Mouse (Mus musculus): ENCODE data around the gene Spem1. TPM values are rescaled to one million over a fixed set of nuclear protein-coding genes. Genes with fewer than 3 reads are reported as not detected.
A peak's percentile ranks its signal among the peaks of the same experiment; 100 is the strongest.

Spem1 gene
- polyA plus RNA-seq, 1 experiment from 2014 or later, result not detected

- no peak overlapping the region for H3K27ac ChIP-seq (ENCODE audit: low read length)
- peak overlapping the region; percentile 74 for H3K4me3 ChIP-seq (ENCODE audit: low read length)
- H3K9me3 ChIP-seq (replicated peaks; ENCODE audit: control insufficient read depth, low read length), result peaks cover 5% of the 10 kb centered on the region; the same call in 1 of the 2 replicates
- WGBS, result 12% methylated on average over 12 of the region's 12 CpGs
- peaks cover 44% of the 10 kb centered on the region for H3K4me1 ChIP-seq (ENCODE audit: control insufficient read depth, insufficient read depth, low read length)
- no peak overlapping the region; the same call in 1 of the 2 replicates for H3K9ac ChIP-seq (ENCODE audit: low read length)
- H3K27me3 ChIP-seq (ENCODE audit: control insufficient read depth, insufficient read depth, low read length), result peaks cover 14% of the 10 kb centered on the region
- H3K36me3 ChIP-seq (ENCODE audit: control insufficient read depth, insufficient read depth), result no peaks in the 10 kb centered on the region
- ATAC-seq (replicated peaks; ENCODE audit: extremely low read depth, insufficient read depth, low FRiP score), result no peak
- peak overlapping the region; percentile 99 for H3K4me2 ChIP-seq (ENCODE audit: low read depth, low read length)
Measured at GRCm38 (mm10) chr11:69804652-69804940, 17.4 kb downstream of the Spem1 start.

GRCm38 (mm10) chr11:69803786-69804651, 18.0 kb downstream of the Spem1 start:
- peak overlapping the region; percentile 80 for H3K9ac ChIP-seq (ENCODE audit: low read length)
- H3K27ac ChIP-seq (ENCODE audit: low read length), result 0 out of 2 replicates have a peak overlapping the region, but pooled peaks have one; percentile 37

GRCm38 (mm10) chr11:69803328-69803727, 18.7 kb downstream of the Spem1 start:
- peaks cover 50% of the 10 kb centered on the region for H3K4me1 ChIP-seq (ENCODE audit: control insufficient read depth, insufficient read depth, low read length)
- peaks cover 5% of the 10 kb centered on the region; the same call in 1 of the 2 replicates for H3K9me3 ChIP-seq (replicated peaks; ENCODE audit: control insufficient read depth, low read length)
- peak overlapping the region; percentile 99 for H3K4me2 ChIP-seq (ENCODE audit: low read depth, low read length)
- peak; percentile 7; the same call in 1 of the 2 replicates for ATAC-seq (replicated peaks; ENCODE audit: extremely low read depth, insufficient read depth, low FRiP score)
- 2% methylated on average over 12 of the region's 12 CpGs for WGBS
- no peaks in the 10 kb centered on the region for H3K36me3 ChIP-seq (ENCODE audit: control insufficient read depth, insufficient read depth)
- H3K27ac ChIP-seq (ENCODE audit: low read length), result 0 out of 2 replicates have a peak overlapping the region, but pooled peaks have one; percentile 37
- peak overlapping the region; percentile 80 for H3K9ac ChIP-seq (ENCODE audit: low read length)
- H3K4me3 ChIP-seq (ENCODE audit: low read length), result peak overlapping the region; percentile 74
- H3K27me3 ChIP-seq (ENCODE audit: control insufficient read depth, insufficient read depth, low read length), result peaks cover 14% of the 10 kb centered on the region

More at GRCm38 (mm10) chr11:69803786-69804651, 18.0 kb downstream of the Spem1 start:
- Histone ChIP-seq H3K36me3 (ENCODE audit: control insufficient read depth, insufficient read depth) (no peaks in the 10 kb centered on the region), H3K4me3 (ENCODE audit: low read length) (peak overlapping the region; percentile 74), H3K27me3 (ENCODE audit: control insufficient read depth, insufficient read depth, low read length) (peaks cover 14% of the 10 kb centered on the region), H3K4me1 (ENCODE audit: control insufficient read depth, insufficient read depth, low read length) (peaks cover 50% of the 10 kb centered on the region), H3K9me3 (replicated peaks; ENCODE audit: control insufficient read depth, low read length) (peaks cover 5% of the 10 kb centered on the region; the same call in 1 of the 2 replicates), H3K4me2 (ENCODE audit: low read depth, low read length) (peak overlapping the region; percentile 99)
- ATAC-seq (replicated peaks; ENCODE audit: extremely low read depth, insufficient read depth, low FRiP score), result peak; percentile 71
- 2% methylated on average over 60 of the region's 60 CpGs for WGBS

GRCm38 (mm10) chr11:69802648-69803105, 19.3 kb downstream of the Spem1 start:
- H3K36me3 ChIP-seq (ENCODE audit: control insufficient read depth, insufficient read depth), result no peaks in the 10 kb centered on the region
- H3K4me1 ChIP-seq (ENCODE audit: control insufficient read depth, insufficient read depth, low read length), result peaks cover 50% of the 10 kb centered on the region
- peaks cover 14% of the 10 kb centered on the region for H3K27me3 ChIP-seq (ENCODE audit: control insufficient read depth, insufficient read depth, low read length)
- H3K4me3 ChIP-seq (ENCODE audit: low read length), result peak overlapping the region; percentile 74
- peak overlapping the region; percentile 99 for H3K4me2 ChIP-seq (ENCODE audit: low read depth, low read length)
- H3K9me3 ChIP-seq (replicated peaks; ENCODE audit: control insufficient read depth, low read length), result peaks cover 5% of the 10 kb centered on the region; the same call in 1 of the 2 replicates
- ATAC-seq (replicated peaks; ENCODE audit: extremely low read depth, insufficient read depth, low FRiP score), result no peak; the same call in 1 of the 2 replicates
- peak overlapping the region; percentile 52; the same call in 1 of the 2 replicates for H3K27ac ChIP-seq (ENCODE audit: low read length)
- under 1% methylated on average over 33 of the region's 33 CpGs for WGBS
- peak overlapping the region; percentile 80 for H3K9ac ChIP-seq (ENCODE audit: low read length)

- peak within 1 kb of the TSS; percentile 74 for H3K4me3 ChIP-seq (ENCODE audit: low read length)
- H3K9me3 ChIP-seq (replicated peaks; ENCODE audit: control insufficient read depth, low read length), result peaks cover 3% of the 10 kb centered on the region; the same call in 1 of the 2 replicates
- peak within 1 kb of the TSS; percentile 80 for H3K9ac ChIP-seq (ENCODE audit: low read length)
- peak within 1 kb of the TSS; percentile 99 for H3K4me2 ChIP-seq (ENCODE audit: low read depth, low read length)
- H3K4me1 ChIP-seq (ENCODE audit: control insufficient read depth, insufficient read depth, low read length), result peaks cover 50% of the 10 kb centered on the region
- H3K27ac ChIP-seq (ENCODE audit: low read length), result peak within 1 kb of the TSS; percentile 52
- 3% methylated on average over 33 of the region's 33 CpGs for WGBS
- H3K36me3 ChIP-seq (ENCODE audit: control insufficient read depth, insufficient read depth), result no peaks in the 10 kb centered on the region
- no peak for ATAC-seq (replicated peaks; ENCODE audit: extremely low read depth, insufficient read depth, low FRiP score)
- H3K27me3 ChIP-seq (ENCODE audit: control insufficient read depth, insufficient read depth, low read length), result peaks cover 14% of the 10 kb centered on the region
Measured at GRCm38 (mm10) chr11:69801379-69801977, 20.5 kb downstream of the Spem1 start, which contains the start of gene Fgf11. Gene Fgf11 (minus strand): TSS chr11:69801857.

- H3K27ac ChIP-seq (ENCODE audit: low read length), result peak overlapping the region; percentile 40
Measured at GRCm38 (mm10) chr11:69800392-69801197, 21.4 kb downstream of the Spem1 start.

GRCm38 (mm10) chr11:69800138-69800391, 21.9 kb downstream of the Spem1 start:
- Histone ChIP-seq H3K9me3 (replicated peaks; ENCODE audit: control insufficient read depth, low read length) (no peaks in the 10 kb centered on the region), H3K36me3 (ENCODE audit: control insufficient read depth, insufficient read depth) (no peaks in the 10 kb centered on the region), H3K9ac (ENCODE audit: low read length) (peak overlapping the region; percentile 59), H3K27me3 (ENCODE audit: control insufficient read depth, insufficient read depth, low read length) (peaks cover 6% of the 10 kb centered on the region), H3K4me3 (ENCODE audit: low read length) (peak overlapping the region; percentile 74), H3K4me2 (ENCODE audit: low read depth, low read length) (peak overlapping the region; percentile 99), H3K27ac (ENCODE audit: low read length) (peak overlapping the region; percentile 3; the same call in 1 of the 2 replicates), H3K4me1 (ENCODE audit: control insufficient read depth, insufficient read depth, low read length) (peaks cover 50% of the 10 kb centered on the region)
- no peak for ATAC-seq (replicated peaks; ENCODE audit: extremely low read depth, insufficient read depth, low FRiP score)
- WGBS, result 1% methylated on average over 11 of the region's 11 CpGs

More at GRCm38 (mm10) chr11:69800392-69801197, 21.4 kb downstream of the Spem1 start:
- Histone ChIP-seq H3K4me2 (ENCODE audit: low read depth, low read length) (peak overlapping the region; percentile 99), H3K4me1 (ENCODE audit: control insufficient read depth, insufficient read depth, low read length) (peaks cover 50% of the 10 kb centered on the region), H3K9me3 (replicated peaks; ENCODE audit: control insufficient read depth, low read length) (no peaks in the 10 kb centered on the region), H3K36me3 (ENCODE audit: control insufficient read depth, insufficient read depth) (no peaks in the 10 kb centered on the region), H3K4me3 (ENCODE audit: low read length) (peak overlapping the region; percentile 74), H3K9ac (ENCODE audit: low read length) (peak overlapping the region; percentile 59), H3K27me3 (ENCODE audit: control insufficient read depth, insufficient read depth, low read length) (peaks cover 7% of the 10 kb centered on the region)
- under 1% methylated on average over 36 of the region's 36 CpGs for WGBS
- peak; percentile 10 for ATAC-seq (replicated peaks; ENCODE audit: extremely low read depth, insufficient read depth, low FRiP score)

GRCm38 (mm10) chr11:69799394-69800137, 22.4 kb downstream of the Spem1 start:
- Histone ChIP-seq H3K9ac (ENCODE audit: low read length) (no peak overlapping the region), H3K27me3 (ENCODE audit: control insufficient read depth, insufficient read depth, low read length) (peaks cover 4% of the 10 kb centered on the region), H3K4me2 (ENCODE audit: low read depth, low read length) (peak overlapping the region; percentile 99), H3K9me3 (replicated peaks; ENCODE audit: control insufficient read depth, low read length) (no peaks in the 10 kb centered on the region), H3K4me3 (ENCODE audit: low read length) (no peak overlapping the region), H3K36me3 (ENCODE audit: control insufficient read depth, insufficient read depth) (no peaks in the 10 kb centered on the region), H3K27ac (ENCODE audit: low read length) (peak overlapping the region; percentile 11; the same call in 1 of the 2 replicates), H3K4me1 (ENCODE audit: control insufficient read depth, insufficient read depth, low read length) (peaks cover 50% of the 10 kb centered on the region)
- no peak for ATAC-seq (replicated peaks; ENCODE audit: extremely low read depth, insufficient read depth, low FRiP score)
- 27% methylated on average over 12 of the region's 12 CpGs for WGBS

Data from heart, embryonic 16.5 days (tissue).